9 mouse cellular contexts compared by ENCODE assay signal in genomic region chr3:75956551-75957302, GRCm38 (mm10). TPM values are rescaled to one million over a fixed set of nuclear protein-coding genes. Genes with fewer than 3 reads are reported as not detected.
DNase-seq lines count a peak whose midpoint lies in the region; ATAC-seq and TF ChIP-seq lines count a peak whose summit lies in the region.
"Had no signal": no experiment of that assay in that cellular context is flagged by ENCODE, and none has a peak within 500 bp of the region (broad histone marks: within the 10 kb centered on the region; RNA-seq: fewer than 3 reads in every experiment).

Golim4 (minus strand) TSS chr3:75956949.

- H3K36me3 ChIP-seq in embryonic facial prominence, embryonic 14.5 days (ENCODE audit: control insufficient read depth, insufficient read depth, low read length) = no peaks in the 10 kb centered on the region
- no peaks in the 10 kb centered on the region; the same call in 1 of the 2 replicates for H3K36me3 ChIP-seq in heart, adult 2 months (ENCODE audit: control insufficient read depth, insufficient read depth, low read length)
- H3K36me3 ChIP-seq in limb, embryonic 13.5 days = no peaks in the 10 kb centered on the region
- H3K36me3 ChIP-seq in midbrain, embryonic 16.5 days (ENCODE audit: control insufficient read depth, insufficient read depth, low read length) = no peaks in the 10 kb centered on the region

- peak within 1 kb of the TSS; percentile 85 for H3K4me2 ChIP-seq in embryonic facial prominence, embryonic 14.5 days (ENCODE audit: low read depth, low read length)
- H3K4me2 ChIP-seq in limb, embryonic 13.5 days (replicated peaks) = peak within 1 kb of the TSS; percentile 89
- H3K4me2 ChIP-seq in midbrain, embryonic 16.5 days (ENCODE audit: low read length) = peak within 1 kb of the TSS; percentile 82

- H3K4me3 ChIP-seq in embryonic facial prominence, embryonic 14.5 days (ENCODE audit: low read depth, low read length) = peak within 1 kb of the TSS; percentile 83
- H3K4me3 ChIP-seq in heart, adult 2 months = peak within 1 kb of the TSS; percentile 83
- peak within 1 kb of the TSS; percentile 72 for H3K4me3 ChIP-seq in limb, embryonic 13.5 days
- H3K4me3 ChIP-seq in midbrain, embryonic 16.5 days (ENCODE audit: low read depth, low read length) = peak within 1 kb of the TSS; percentile 71

- H3K27ac ChIP-seq in embryonic facial prominence, embryonic 14.5 days (replicated peaks; ENCODE audit: low read depth, low read length) = peak within 1 kb of the TSS; percentile 87
- peak within 1 kb of the TSS; percentile 88 for H3K27ac ChIP-seq in heart, adult 2 months
- H3K27ac ChIP-seq in limb, embryonic 13.5 days = peak within 1 kb of the TSS; percentile 81
- peak within 1 kb of the TSS; percentile 80 for H3K27ac ChIP-seq in midbrain, embryonic 16.5 days (ENCODE audit: low read length)

- ATAC-seq in embryonic facial prominence, embryonic 14.5 days (ENCODE audit: low read depth) = peak; percentile 100
- peak; percentile 100 for ATAC-seq in limb, embryonic 13.5 days (ENCODE audit: low FRiP score, low read depth)
- peak; percentile 100 for ATAC-seq in midbrain, embryonic 16.5 days

- H3K4me1 ChIP-seq in embryonic facial prominence, embryonic 14.5 days (ENCODE audit: control insufficient read depth, insufficient read depth, low read length) = peaks cover 24% of the 10 kb centered on the region
- peaks cover 2% of the 10 kb centered on the region for H3K4me1 ChIP-seq in heart, adult 2 months (ENCODE audit: control insufficient read depth, insufficient read depth, low read length)
- peaks cover 37% of the 10 kb centered on the region for H3K4me1 ChIP-seq in limb, embryonic 13.5 days
- H3K4me1 ChIP-seq in midbrain, embryonic 16.5 days (ENCODE audit: control insufficient read depth, insufficient read depth, low read length) = peaks cover 25% of the 10 kb centered on the region

- 0% methylated on average over 37 of the region's 53 CpGs for WGBS in embryonic facial prominence, embryonic 14.5 days
- under 1% methylated on average over 53 of the region's 53 CpGs for WGBS in heart, adult 2 months
- WGBS in limb, embryonic 13.5 days = under 1% methylated on average over 52 of the region's 53 CpGs
- under 1% methylated on average over 53 of the region's 53 CpGs for WGBS in midbrain, embryonic 16.5 days

- no peak for TF ChIP-seq EP300 in heart, adult 2 months (IDR thresholded peaks at IDR 0.05; ENCODE audit: insufficient read depth, low read depth, low read length)

- peaks cover under 1% of the 10 kb centered on the region; the same call in 1 of the 2 replicates for H3K79me2 ChIP-seq in heart, adult 2 months (replicated peaks; ENCODE audit: control insufficient read depth, insufficient read depth, low read length)

- intact Hi-C loops in heart, adult 2 months (cut with DNase I) = loop anchor here (5.0 kb wide), 2 partner anchors 44 to 399 kb away; partner anchors contain the start of genes Pdcd10 and Serpini1

- H3K27me3 ChIP-seq in embryonic facial prominence, embryonic 14.5 days (replicated peaks; ENCODE audit: control insufficient read depth, insufficient read depth, low read length) = no peaks in the 10 kb centered on the region
- no peaks in the 10 kb centered on the region for H3K27me3 ChIP-seq in heart, adult 2 months (ENCODE audit: control insufficient read depth, insufficient read depth, low read length)
- no peaks in the 10 kb centered on the region for H3K27me3 ChIP-seq in limb, embryonic 13.5 days
- H3K27me3 ChIP-seq in midbrain, embryonic 16.5 days (ENCODE audit: control insufficient read depth, insufficient read depth, low read depth, low read length) = no peaks in the 10 kb centered on the region
- H3K27me3 ChIP-seq: CH12.LX had no signal

- peak; percentile 78 for TF ChIP-seq POLR2A in heart, adult 2 months (IDR thresholded peaks at IDR 0.05; ENCODE audit: insufficient read depth, low read depth, low read length)

- no peaks in the 10 kb centered on the region for H3K9me3 ChIP-seq in embryonic facial prominence, embryonic 14.5 days (ENCODE audit: control insufficient read depth, low read length)
- H3K9me3 ChIP-seq in limb, embryonic 13.5 days = no peaks in the 10 kb centered on the region
- no peaks in the 10 kb centered on the region for H3K9me3 ChIP-seq in midbrain, embryonic 16.5 days (replicated peaks; ENCODE audit: control insufficient read depth, low read length, poor library complexity, severe bottlenecking)

- H3K9ac ChIP-seq in embryonic facial prominence, embryonic 14.5 days (ENCODE audit: low read depth, low read length) = peak within 1 kb of the TSS; percentile 84
- peak within 1 kb of the TSS; percentile 71 for H3K9ac ChIP-seq in heart, adult 2 months (ENCODE audit: low read depth, low read length)
- peak within 1 kb of the TSS; percentile 85 for H3K9ac ChIP-seq in limb, embryonic 13.5 days
- peak within 1 kb of the TSS; percentile 74 for H3K9ac ChIP-seq in midbrain, embryonic 16.5 days (ENCODE audit: low read depth, low read length)

- DNase-seq in 3134 (ENCODE audit: extremely low read depth, insufficient read length, low spot score) = peak; percentile 98
- DNase-seq in adrenal gland, postnatal 4 days (ENCODE audit: low spot score in 2 of 2) = peak; percentile 87 to 90
- peak; percentile 98 for DNase-seq in embryonic facial prominence, embryonic 14.5 days (ENCODE audit: low spot score)
- DNase-seq in heart, adult 2 months = peak; percentile 92 to 96
- peak; percentile 86 to 88 for DNase-seq in kidney, adult 8-10 months
- peak; percentile 78 to 92 for DNase-seq in spleen, postnatal 10 days (ENCODE audit: low spot score in 2 of 2)

- peak; percentile 6; the same call in 1 of the 2 replicates for TF ChIP-seq CTCF in heart, adult 2 months (IDR thresholded peaks at IDR 0.05)

RNA-seq across cellular contexts. Expression of gene Golim4, which starts in this region (rescaled TPM):
- total RNA-seq in adrenal gland, postnatal 4 days (2021) = 10 to 100 TPM; 89.3 to 99.7 TPM
- polyA plus RNA-seq in embryonic facial prominence, embryonic 14.5 days (2014; fragmentation: Nextera tagmentation; extraction: Ambion mirVana) = 57.4 and 58.0 TPM in 2 replicates
- 10 to 100 TPM; 15.2 to 16.5 TPM for total RNA-seq in heart, adult 2 months (2021)
- 12.4 and 17.4 TPM in 2 replicates for polyA plus RNA-seq in heart, adult 2 months (2012; rRNA removed)
- polyA plus RNA-seq in limb, embryonic 13.5 days (2015; fragmentation: Nextera tagmentation; extraction: Ambion mirVana) = 52.9 and 55.2 TPM in 2 replicates
- polyA plus RNA-seq in midbrain, embryonic 16.5 days (2015; fragmentation: Nextera tagmentation; extraction: Ambion mirVana) = 16.4 and 16.7 TPM in 2 replicates

Comparison
In these comparisons a context has a peak if more than half of its experiments do, and no peak if none do; other contexts are left out.
1. Peak in every context shown above with its lines: DNase-seq, ATAC-seq, H3K4me3 ChIP-seq and H3K27ac ChIP-seq.
2. RNA of gene Golim4 (total RNA-seq): 89.3 to 99.7 TPM in adrenal gland, postnatal 4 days; 15.2 to 16.5 TPM in heart, adult 2 months; every median in the first group is over 4 times any median in the second.